8 mouse cellular contexts compared by ENCODE assay signal in the genomic region with DNA sequence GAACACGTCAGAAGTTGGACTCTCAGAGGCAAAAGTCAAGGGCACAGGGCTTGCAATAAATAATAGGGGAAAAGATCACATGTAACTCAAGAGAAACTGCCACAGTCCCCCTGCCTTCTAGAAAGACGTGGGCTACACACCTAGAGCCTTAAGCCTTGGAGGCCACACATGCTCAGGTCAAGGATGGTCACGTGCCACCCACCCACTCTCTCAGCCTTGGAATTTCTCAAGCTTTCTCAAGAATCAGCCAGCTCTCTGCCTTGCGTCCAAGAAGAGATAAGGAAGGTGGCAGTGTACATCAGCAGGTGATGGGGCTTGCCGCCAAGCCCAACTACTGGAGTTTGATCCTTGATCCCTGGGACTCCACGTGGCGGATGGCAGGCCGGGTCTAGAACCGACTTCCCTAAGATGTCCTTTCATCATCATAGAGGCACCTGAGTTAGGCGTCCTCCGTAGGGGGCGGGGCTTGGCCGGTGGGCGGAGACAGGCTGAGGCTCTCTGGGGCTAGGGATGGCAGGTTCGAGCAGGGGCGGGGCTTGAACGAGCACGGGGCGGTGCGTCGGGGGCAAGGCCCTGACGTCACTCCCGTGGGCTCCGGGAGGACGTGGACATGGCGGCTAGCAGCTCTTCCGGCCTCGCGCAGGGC. TPM values are rescaled to one million over a fixed set of nuclear protein-coding genes. Genes with fewer than 3 reads are reported as not detected.
A peak's percentile ranks its signal among the peaks of the same experiment; 100 is the strongest.
DNase-seq lines count a peak whose midpoint lies in the region; ATAC-seq lines count a peak whose summit lies in the region.

Gene Zfr2 (plus strand): TSS at position 576 of the 646 bp plus-strand sequence.

- no peaks in the 10 kb centered on the region for H3K9me3 ChIP-seq in forebrain, embryonic 14.5 days (replicated peaks; ENCODE audit: control insufficient read depth, low read length)
- H3K9me3 ChIP-seq in neural tube, embryonic 15.5 days (replicated peaks) = no peaks in the 10 kb centered on the region

- intact Hi-C loops in heart, postnatal 14 days (cut with DNase I) = no loop called here

- H3K36me3 ChIP-seq in forebrain, embryonic 14.5 days (ENCODE audit: control insufficient read depth, insufficient read depth, low read length) = no peaks in the 10 kb centered on the region
- H3K36me3 ChIP-seq in neural tube, embryonic 15.5 days = no peaks in the 10 kb centered on the region

- no peaks in the 10 kb centered on the region for H3K27me3 ChIP-seq in forebrain, embryonic 14.5 days (replicated peaks; ENCODE audit: control insufficient read depth, insufficient read depth, low read length)
- no peaks in the 10 kb centered on the region for H3K27me3 ChIP-seq in neural tube, embryonic 15.5 days (replicated peaks)

- H3K4me1 ChIP-seq in forebrain, embryonic 14.5 days (ENCODE audit: control insufficient read depth, insufficient read depth, low read length) = peaks cover 17% of the 10 kb centered on the region; the same call in 1 of the 2 replicates
- H3K4me1 ChIP-seq in neural tube, embryonic 15.5 days = peaks cover 50% of the 10 kb centered on the region

- DNase-seq in ES-CJ7 (ENCODE audit: low read depth, low spot score) = peak; percentile 95
- peak; percentile 96 for DNase-seq in cerebellum, adult 11 months
- peak; percentile 86 for DNase-seq in forebrain, embryonic 14.5 days (ENCODE audit: low spot score)
- peak; percentile 78 to 86 for DNase-seq in heart, postnatal 14 days
- peak; percentile 93 for DNase-seq in layer of hippocampus, adult 11-12 months (ENCODE audit: low spot score)
- peak; percentile 91 to 95 for DNase-seq in lung, adult 18-20 months
- DNase-seq in testis, postnatal 14 days (ENCODE audit: low spot score) = peak; percentile 92

- H3K9ac ChIP-seq in forebrain, embryonic 14.5 days (ENCODE audit: low read length) = peak within 1 kb of the TSS; percentile 78
- peak within 1 kb of the TSS; percentile 89 for H3K9ac ChIP-seq in neural tube, embryonic 15.5 days (replicated peaks)

- H3K4me3 ChIP-seq in forebrain, embryonic 14.5 days (ENCODE audit: low read depth, low read length) = peak within 1 kb of the TSS; percentile 57
- H3K4me3 ChIP-seq in neural tube, embryonic 15.5 days (replicated peaks) = peak within 1 kb of the TSS; percentile 75

- no peak within 1 kb of the TSS for H3K27ac ChIP-seq in forebrain, embryonic 14.5 days (ENCODE audit: low read depth, low read length)
- peak within 1 kb of the TSS; percentile 72 for H3K27ac ChIP-seq in neural tube, embryonic 15.5 days (replicated peaks)

- ATAC-seq in forebrain, embryonic 14.5 days = peak; percentile 76
- peak; percentile 80 for ATAC-seq in neural tube, embryonic 15.5 days (ENCODE audit: low FRiP score)

- 9% methylated on average over 27 of the region's 29 CpGs for WGBS in forebrain, embryonic 14.5 days
- WGBS in neural tube, embryonic 15.5 days = 9% methylated on average over 29 of the region's 29 CpGs

- H3K4me2 ChIP-seq in forebrain, embryonic 14.5 days (ENCODE audit: low read length) = peak within 1 kb of the TSS; percentile 55
- peak within 1 kb of the TSS; percentile 77 for H3K4me2 ChIP-seq in neural tube, embryonic 15.5 days

RNA-seq across cellular contexts. Expression of gene Zfr2, which starts in this region (rescaled TPM):
- polyA plus RNA-seq in forebrain, embryonic 14.5 days (2014; fragmentation: Nextera tagmentation; extraction: Ambion mirVana) = 7.5 and 13.4 TPM in 2 replicates
- total RNA-seq in heart, postnatal 14 days (2021) = 1 to 10 TPM; 2.7 to 3.4 TPM
- 27.1 and 31.9 TPM in 2 replicates for polyA plus RNA-seq in neural tube, embryonic 15.5 days (2015; fragmentation: Nextera tagmentation; extraction: Ambion mirVana)
